Mouse (Mus musculus): ENCODE data around the gene Gm49425. TPM values are rescaled to one million over a fixed set of nuclear protein-coding genes. Genes with fewer than 3 reads are reported as not detected.

Gm49425 gene
- polyA plus RNA-seq, 1 experiment: not detected

GRCm38 (mm10) chr15:101469093-101469492 lies 48.0 kb downstream of the Gm49425 start:
- no peak overlapping the region for H3K27ac ChIP-seq (ENCODE audit: insufficient read depth, low read length)
- no peak overlapping the region for H3K4me3 ChIP-seq (ENCODE audit: insufficient read depth, low read length)
- TF ChIP-seq POLR2A (IDR thresholded peaks at IDR 0.05; ENCODE audit: low read depth, low read length): no peak
- no peak for TF ChIP-seq CTCF (IDR thresholded peaks at IDR 0.05; ENCODE audit: borderline replicate concordance, insufficient read depth, low read length)
- H3K4me1 ChIP-seq (ENCODE audit: control insufficient read depth, insufficient read depth, low read length): no peaks in the 10 kb centered on the region

Other genes with a start within 250 kb of the Gm49425 start
- 20.4 and 21.3 TPM in 2 replicates for gene Atg101, start 233.0 kb downstream of the Gm49425 start, polyA plus RNA-seq (2011; ENCODE audit: insufficient read length, low read depth, missing spikeins)
- gene 6030408B16Rik, start 224.0 kb downstream of the Gm49425 start, polyA plus RNA-seq (2011; ENCODE audit: insufficient read length, low read depth, missing spikeins): not detected in 2 replicates
- gene Krt80, start 147.1 kb downstream of the Gm49425 start, polyA plus RNA-seq (2011; ENCODE audit: insufficient read length, low read depth, missing spikeins): 2.2 and 2.4 TPM in 2 replicates
- 0.98 and 1.8 TPM in 2 replicates for gene Krt7, start 106.2 kb downstream of the Gm49425 start, polyA plus RNA-seq (2011; ENCODE audit: insufficient read length, low read depth, missing spikeins)
- gene Krt87, start 78.5 kb downstream of the Gm49425 start, polyA plus RNA-seq (2011; ENCODE audit: insufficient read length, low read depth, missing spikeins): not detected in 2 replicates
- not detected in 2 replicates for gene Krt88, start 69.5 kb downstream of the Gm49425 start, polyA plus RNA-seq (2011; ENCODE audit: insufficient read length, low read depth, missing spikeins)
- gene Krt81, start 53.5 kb downstream of the Gm49425 start, polyA plus RNA-seq (2011; ENCODE audit: insufficient read length, low read depth, missing spikeins): not detected in 2 replicates
- not detected in 2 replicates for gene Krt86, start 43.8 kb downstream of the Gm49425 start, polyA plus RNA-seq (2011; ENCODE audit: insufficient read length, low read depth, missing spikeins)
- not detected in 2 replicates for gene Krt83, start 25.7 kb downstream of the Gm49425 start, polyA plus RNA-seq (2011; ENCODE audit: insufficient read length, low read depth, missing spikeins)
- not detected in 2 replicates for gene Krt84, start 15.6 kb upstream of the Gm49425 start, polyA plus RNA-seq (2011; ENCODE audit: insufficient read length, low read depth, missing spikeins)
- not detected in 2 replicates for gene Krt82, start 33.4 kb upstream of the Gm49425 start, polyA plus RNA-seq (2011; ENCODE audit: insufficient read length, low read depth, missing spikeins)
- gene Krt90, start 45.7 kb upstream of the Gm49425 start, polyA plus RNA-seq (2011; ENCODE audit: insufficient read length, low read depth, missing spikeins): not detected in 2 replicates
- gene Krt75, start 56.6 kb upstream of the Gm49425 start, polyA plus RNA-seq (2011; ENCODE audit: insufficient read length, low read depth, missing spikeins): not detected in 2 replicates
- gene Gm5414, start 110.9 kb upstream of the Gm49425 start, polyA plus RNA-seq (2011; ENCODE audit: insufficient read length, low read depth, missing spikeins): not detected in 2 replicates
- not detected in 2 replicates for gene Gm5478, start 130.1 kb upstream of the Gm49425 start, polyA plus RNA-seq (2011; ENCODE audit: insufficient read length, low read depth, missing spikeins)
- not detected in 2 replicates for gene Krt6b, start 163.0 kb upstream of the Gm49425 start, polyA plus RNA-seq (2011; ENCODE audit: insufficient read length, low read depth, missing spikeins)
- not detected in 2 replicates for gene Krt6a, start 177.0 kb upstream of the Gm49425 start, polyA plus RNA-seq (2011; ENCODE audit: insufficient read length, low read depth, missing spikeins)
- not detected in 2 replicates for gene Krt5, start 195.6 kb upstream of the Gm49425 start, polyA plus RNA-seq (2011; ENCODE audit: insufficient read length, low read depth, missing spikeins)
- gene Krt71, start 225.8 kb upstream of the Gm49425 start, polyA plus RNA-seq (2011; ENCODE audit: insufficient read length, low read depth, missing spikeins): not detected in 2 replicates